Mouse (Mus musculus) adrenal gland, postnatal 36 days (tissue): ENCODE measurements around the gene Wdr76. TPM values are rescaled to one million over a fixed set of nuclear protein-coding genes. Genes with fewer than 3 reads are reported as not detected.
A peak's percentile ranks its signal among the peaks of the same experiment; 100 is the strongest.
"Not testable (repeated sequence)": the region's sequence is repeated elsewhere in the genome, so short reads cannot be mapped to it uniquely, and the experiment has no call there.

Source experiments
- DNase-seq, 2 experiments: peaks; one replicate each; pipeline ENCODE4 v3.0.0; 2021; ENCODE audit warnings: mixed read lengths in 1 of 2
- total RNA-seq, 2 experiments: library from RNA; stranded (reverse); gene quantifications; 2 replicates each; pipeline ENCODE4 v1.2.3; 2021

Gene Wdr76
- total RNA-seq, 2 experiments from 2014 or later, result 3.4 to 3.7 TPM

- not testable (repeated sequence) for DNase-seq
These were observed 12.2 kb downstream of the Wdr76 start for GRCm38 (mm10) chr2:121518711-121519110.

DNA sequence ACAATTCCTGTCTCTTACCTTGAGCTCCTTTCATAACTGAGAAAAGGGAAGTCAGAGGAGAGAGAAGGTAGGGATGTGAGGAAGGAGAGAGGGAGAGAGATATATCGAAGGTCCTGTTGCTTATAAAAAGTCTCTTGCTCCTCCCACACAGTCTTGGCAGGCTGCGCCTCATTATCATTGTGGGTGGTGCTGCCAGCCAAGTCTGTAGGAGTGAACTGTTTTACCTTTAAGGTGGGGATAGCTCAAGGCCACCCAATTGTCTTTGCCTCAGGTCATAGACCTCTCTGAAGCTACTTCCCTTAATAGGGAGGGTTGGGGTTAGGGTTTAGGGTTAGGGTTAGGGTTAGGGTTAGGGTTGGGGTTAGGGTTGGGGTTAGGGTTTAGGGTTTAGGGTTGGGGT, 15.5 kb downstream of the Wdr76 start:
- DNase-seq, result no peak

GRCm38 (mm10) chr2:121522830-121523229, 16.3 kb downstream of the Wdr76 start:
- DNase-seq, result not testable (repeated sequence)

DNA sequence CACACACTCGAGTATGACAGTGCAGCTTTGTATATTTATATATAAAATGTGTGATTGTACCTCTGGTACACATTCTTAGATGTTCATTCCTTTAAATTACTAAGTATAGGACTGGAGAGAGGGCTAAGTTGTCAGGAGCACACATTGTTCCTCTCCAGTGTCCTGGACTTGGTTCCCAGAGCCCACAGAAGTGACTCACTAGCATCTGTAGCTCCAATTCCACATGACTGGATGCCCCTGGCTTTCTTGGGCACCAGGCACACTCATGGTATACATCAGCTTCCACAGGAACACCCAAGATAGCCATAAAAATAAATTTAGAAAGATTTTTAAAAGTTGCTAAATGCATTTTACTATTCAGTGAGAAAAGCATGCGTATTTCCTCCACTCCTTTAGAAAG, 18.5 kb downstream of the Wdr76 start:
- DNase-seq, result no peak

DNA sequence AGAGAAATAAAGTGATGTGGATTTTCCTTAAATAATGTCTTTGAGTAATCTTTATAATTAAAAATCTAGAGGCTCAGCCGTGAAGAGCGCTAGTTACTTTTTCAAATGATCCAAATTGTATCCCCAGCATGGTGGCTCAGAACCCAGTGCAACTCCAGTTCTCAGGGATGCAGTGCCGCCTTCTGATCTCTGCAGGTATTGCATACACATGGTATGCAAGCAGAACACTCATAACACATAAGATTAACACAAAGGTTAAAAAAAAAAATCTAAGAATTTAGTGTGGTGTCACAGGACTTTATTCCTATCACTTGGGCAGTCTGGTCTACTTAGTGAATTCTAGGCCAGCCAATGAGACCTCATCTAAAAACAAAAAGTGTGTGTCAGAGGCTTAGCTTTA, 38.3 kb downstream of the Wdr76 start:
- DNase-seq, result no peak

DNA sequence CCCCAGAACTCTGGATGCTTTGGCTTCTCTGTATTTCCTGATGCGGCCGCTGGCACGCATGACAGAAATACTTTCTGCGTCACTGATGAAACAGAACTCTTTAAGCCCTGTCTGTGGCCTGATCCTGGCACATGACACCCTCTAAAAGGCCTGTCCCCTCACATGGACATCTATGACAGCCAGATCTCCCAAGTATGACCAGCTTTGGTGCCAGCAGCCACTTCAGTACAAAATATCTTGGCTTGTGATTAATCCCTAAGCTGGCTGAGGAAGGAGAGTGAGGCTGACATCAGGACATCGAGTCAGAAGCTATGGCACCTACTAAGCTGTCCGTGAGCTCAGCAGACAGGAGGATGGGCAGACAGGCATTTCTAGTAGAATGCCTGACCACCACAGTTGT, 43.1 kb downstream of the Wdr76 start:
- DNase-seq, result no peak

DNA sequence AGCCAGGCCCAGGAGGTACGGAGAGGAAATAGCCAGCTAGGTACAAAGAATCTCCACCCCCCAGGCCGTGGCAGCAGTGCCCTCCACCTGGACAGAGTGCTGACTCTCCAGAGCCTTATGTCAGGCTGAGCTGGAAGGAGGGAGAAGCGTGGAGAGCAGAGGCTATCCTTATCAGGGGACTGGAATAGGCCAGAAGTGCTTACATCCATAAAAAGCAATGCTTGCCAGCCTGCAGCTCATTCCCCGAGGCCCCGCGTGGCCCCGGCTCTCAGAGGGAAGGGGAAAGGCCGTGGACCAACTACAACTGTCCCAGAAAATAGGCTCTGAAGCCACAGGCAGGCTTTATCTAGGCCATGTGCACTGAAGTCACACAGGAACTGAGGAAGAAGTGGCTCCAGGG, 44.7 kb downstream of the Wdr76 start:
- no peak for DNase-seq

DNA sequence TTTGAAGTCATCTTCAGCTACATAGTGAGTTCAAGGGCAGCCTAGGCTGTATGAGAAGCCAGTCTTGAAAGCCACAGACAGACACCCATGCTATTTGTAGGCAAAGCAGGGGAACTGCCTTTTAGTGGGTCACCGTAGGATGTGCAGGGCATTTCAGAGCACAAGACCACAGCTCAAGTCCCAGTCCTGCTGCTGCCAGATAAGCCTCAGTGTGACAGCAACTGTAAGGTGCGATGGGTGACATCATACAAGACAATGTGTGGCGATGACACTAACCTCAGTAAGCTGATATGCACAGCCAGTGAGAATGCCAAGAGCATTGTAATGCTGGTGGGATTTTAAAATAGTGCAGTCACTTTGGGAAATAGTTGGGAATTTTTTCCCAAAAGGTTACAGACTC, 56.6 kb downstream of the Wdr76 start:
- no peak for DNase-seq

DNA sequence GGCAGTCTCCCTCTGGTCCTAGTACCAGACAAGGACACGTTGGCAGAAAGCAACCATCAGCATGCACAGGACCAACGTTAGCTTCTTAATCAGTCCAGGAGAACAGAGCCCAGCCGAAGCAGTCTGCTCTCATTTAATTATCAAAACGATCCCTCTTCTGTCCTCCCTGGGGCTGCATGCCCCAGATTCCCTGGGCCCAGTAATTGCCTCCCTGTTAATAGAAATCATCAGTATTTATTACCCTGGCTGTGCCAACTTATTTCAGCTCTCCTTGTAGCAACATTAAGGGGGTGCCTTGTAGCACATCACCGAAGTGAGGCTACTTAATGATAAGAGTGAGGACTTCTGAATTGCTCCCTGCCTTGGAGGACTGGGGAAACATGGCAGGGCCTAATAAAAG, 59.4 kb downstream of the Wdr76 start:
- no peak for DNase-seq

GRCm38 (mm10) chr2:121570049-121570448, 63.5 kb downstream of the Wdr76 start:
- no peak for DNase-seq

- DNase-seq, result no peak
These were observed 64.6 kb downstream of the Wdr76 start for GRCm38 (mm10) chr2:121570999-121571655.

DNA sequence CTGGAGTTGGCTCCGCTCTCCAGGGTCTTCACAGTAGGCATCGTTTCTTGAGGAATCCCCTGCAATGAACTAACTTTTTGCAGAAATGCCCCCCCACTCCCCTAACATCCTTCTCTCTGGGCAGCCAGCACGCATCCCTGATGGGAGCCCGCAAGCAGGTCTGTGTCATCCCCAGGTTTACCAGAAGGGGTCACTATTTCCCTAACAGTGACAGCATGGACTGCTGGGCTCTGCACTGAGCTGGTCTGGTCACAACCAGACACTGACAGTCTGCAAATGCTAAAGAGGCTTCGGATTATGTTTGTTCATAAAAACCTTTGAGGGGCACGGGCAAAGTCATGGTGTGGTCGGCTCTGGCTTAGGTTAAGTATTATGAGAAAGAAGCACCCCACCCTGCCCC, 65.3 kb downstream of the Wdr76 start:
- peak; percentile 77 to 85 for DNase-seq

- no peak for DNase-seq
These were observed 67.6 kb downstream of the Wdr76 start for GRCm38 (mm10) chr2:121574066-121574630.

- DNase-seq, result peak; percentile 77 to 78
These were observed 69.2 kb downstream of the Wdr76 start for GRCm38 (mm10) chr2:121575741-121576201.

GRCm38 (mm10) chr2:121582809-121583376, 76.4 kb downstream of the Wdr76 start:
- DNase-seq, result peak in 1 of 2 experiments; percentile 34

DNA sequence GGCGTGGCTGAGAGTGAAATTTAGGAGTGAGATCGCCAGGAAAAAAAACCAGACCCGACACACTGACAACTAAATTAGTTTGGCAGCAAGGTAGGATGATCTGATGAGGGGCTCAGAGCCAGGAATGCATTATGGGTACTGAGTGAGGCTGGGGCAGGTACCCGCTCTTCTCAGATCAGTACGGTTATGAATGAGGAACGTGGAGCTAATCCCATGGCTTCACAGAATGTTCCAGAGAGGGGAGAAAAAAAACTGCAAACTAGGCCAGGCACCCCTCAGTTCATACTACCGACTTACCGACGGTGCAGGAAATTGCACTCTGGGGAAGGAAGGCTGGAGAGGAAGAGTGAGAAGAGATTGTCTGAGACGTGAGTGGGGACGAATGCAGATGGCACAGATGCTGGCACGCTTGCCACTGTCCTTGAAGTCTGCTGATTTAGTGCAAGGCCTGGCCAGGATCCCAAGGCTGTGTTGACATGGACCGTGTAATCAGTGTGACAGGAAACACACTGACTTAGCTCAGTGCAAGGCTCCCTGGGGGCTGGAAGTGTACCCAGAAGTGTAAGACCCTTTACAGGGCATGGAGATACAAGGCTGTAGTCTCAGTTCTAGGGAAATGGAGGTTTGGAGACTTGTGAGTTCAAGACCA, 77.1 kb downstream of the Wdr76 start:
- peak; percentile 89 to 92 for DNase-seq

- no peak for DNase-seq
These were observed 78.2 kb downstream of the Wdr76 start for GRCm38 (mm10) chr2:121584705-121585104.

GRCm38 (mm10) chr2:121587523-121588308, 81.2 kb downstream of the Wdr76 start:
- peak in 1 of 2 experiments; percentile 38 for DNase-seq

DNA sequence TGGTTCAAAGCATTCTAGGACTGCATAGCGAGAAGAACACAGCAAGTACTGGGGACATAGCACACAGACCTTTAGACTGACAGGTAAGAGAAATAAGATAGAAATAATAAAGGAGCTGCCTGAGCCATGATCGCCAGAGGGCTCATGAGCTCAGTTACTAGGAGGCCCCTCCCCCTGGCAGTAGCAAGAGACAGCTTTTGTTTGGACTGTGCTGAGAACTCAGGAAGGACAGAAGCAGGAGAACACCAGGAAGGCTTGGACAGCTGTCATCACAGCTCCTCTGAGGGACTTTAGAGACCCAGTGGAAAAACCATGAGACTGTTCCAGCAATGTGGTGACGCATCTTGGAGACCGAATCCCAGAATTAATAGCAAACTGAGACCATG, 81.8 kb downstream of the Wdr76 start:
- DNase-seq, result no peak

DNA sequence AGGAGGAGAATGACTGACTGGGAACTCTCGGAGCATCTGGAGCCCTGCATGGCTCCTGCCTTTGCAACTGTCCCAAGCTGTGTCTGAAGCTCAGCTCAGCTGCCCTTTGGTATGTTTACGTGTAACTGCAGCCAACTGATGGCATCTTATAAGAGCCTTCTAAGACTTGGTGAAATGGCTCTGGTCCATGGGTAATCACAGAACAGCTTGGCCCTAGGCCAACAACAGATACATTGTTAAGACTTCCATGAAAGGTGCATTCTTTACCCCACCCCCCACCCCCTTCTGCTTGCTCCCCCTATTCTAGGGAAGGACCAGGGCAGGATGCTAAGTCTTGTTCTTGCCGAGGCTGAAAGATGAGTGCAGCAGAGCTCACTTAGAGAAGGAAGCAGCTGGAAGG, 87.6 kb downstream of the Wdr76 start:
- no peak for DNase-seq
